Mouse (Mus musculus) megakaryocyte, embryonic 14.5 days (primary cell): ENCODE data around the gene Il12rb1.

Experiments used
- FLI1 ChIP-seq: IDR thresholded peaks from 2 replicates; pipeline ENCODE4 v1.6.1; 2012; ENCODE audit warnings: low read length, inconsistent platforms, mixed read lengths
- GATA1 ChIP-seq: IDR thresholded peaks from 3 replicates; pipeline ENCODE4 v1.6.1; 2012; ENCODE audit warnings: mixed read lengths, low read length, inconsistent platforms, borderline replicate concordance

GRCm38 (mm10) chr8:70772075-70772474 lies 36.2 kb upstream of the Il12rb1 start:
- TF ChIP-seq GATA1 (no peak), FLI1 (no peak)
